Mouse (Mus musculus) neural tube, postnatal 0 days (tissue): Measurements from ENCODE around the gene Krtap3-3. TPM values are rescaled to one million over a fixed set of nuclear protein-coding genes. Genes with fewer than 3 reads are reported as not detected.

Experiments used
- polyA plus RNA-seq: library from polyadenylated mRNA; unstranded; fragments of >200 nt; fragmentation: Nextera tagmentation; extraction: Ambion mirVana; gene quantifications from 2 replicates; pipeline ENCODE4 v1.2.1, GENCODE M21; 2015

Krtap3-3 gene
- polyA plus RNA-seq, result not detected in 2 replicates

DNA sequence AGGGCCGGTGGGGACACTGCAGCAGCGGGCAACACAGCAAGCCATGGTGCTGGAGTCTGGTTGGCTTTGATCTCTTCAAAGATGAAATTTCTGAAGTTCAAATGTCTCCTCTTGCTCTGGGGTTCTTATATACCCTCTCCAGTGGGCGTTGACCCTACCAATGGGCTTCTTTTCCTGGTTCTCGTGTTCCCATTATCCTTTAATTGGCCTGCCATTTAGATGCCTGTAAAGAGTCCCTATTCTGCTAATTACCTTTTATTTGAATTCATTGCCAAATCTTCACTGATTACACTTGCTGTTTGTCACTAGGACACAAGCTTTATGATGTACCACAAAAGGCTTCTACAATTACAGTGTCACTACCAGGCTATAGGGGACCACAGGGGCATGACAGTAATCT, at the start of gene Krtap3-3:
Gene Krtap3-3, minus strand, starts transcription at position 101 of the 400 bp plus-strand sequence.

DNA sequence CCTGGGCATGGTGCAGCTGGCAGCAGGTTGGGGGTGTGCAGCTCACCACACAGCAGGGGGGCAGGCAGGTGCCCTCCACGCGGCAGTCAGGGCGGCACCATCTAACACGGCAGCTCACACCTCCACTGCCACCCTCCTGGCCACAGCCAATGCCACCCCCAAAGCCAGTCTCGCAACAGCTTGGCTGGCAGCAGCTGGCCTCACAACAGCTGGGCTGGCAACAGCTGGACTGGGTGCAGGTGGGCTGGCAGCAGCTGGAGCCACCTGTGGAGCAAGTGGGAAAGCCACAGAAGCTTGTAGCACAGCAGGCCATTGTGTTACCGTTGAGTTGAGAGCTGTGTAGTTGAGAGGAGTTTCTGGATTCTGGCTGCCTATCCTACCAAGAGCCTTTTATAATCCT, 47.1 kb upstream of the Krtap3-3 start, which contains the start of gene Krtap9-3:
Gene Krtap9-3, minus strand, starts transcription at position 364 of the 400 bp plus-strand sequence.

DNA sequence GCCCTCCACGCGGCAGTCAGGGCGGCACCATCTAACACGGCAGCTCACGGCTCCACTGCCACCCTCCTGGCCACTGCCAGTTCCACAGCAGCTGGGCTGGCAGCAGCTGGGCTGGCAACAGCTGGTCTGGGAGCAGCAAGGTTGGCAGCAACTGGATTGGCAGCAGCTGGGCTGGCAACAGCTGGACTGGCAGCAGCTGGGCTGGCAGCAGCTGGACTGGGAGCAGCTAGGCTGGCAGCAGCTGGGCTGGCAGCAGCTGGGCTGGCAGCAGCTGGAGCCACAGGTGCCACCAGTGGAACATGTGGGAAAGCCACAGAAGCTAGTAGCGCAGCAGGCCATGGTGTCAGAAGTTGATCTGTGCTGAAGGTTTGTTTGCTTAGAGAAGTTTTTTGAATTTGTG, 40.3 kb upstream of the Krtap3-3 start, which contains the start of gene Krtap1-3:
Gene Krtap1-3, minus strand, starts transcription at position 359 of the 400 bp plus-strand sequence.

DNA sequence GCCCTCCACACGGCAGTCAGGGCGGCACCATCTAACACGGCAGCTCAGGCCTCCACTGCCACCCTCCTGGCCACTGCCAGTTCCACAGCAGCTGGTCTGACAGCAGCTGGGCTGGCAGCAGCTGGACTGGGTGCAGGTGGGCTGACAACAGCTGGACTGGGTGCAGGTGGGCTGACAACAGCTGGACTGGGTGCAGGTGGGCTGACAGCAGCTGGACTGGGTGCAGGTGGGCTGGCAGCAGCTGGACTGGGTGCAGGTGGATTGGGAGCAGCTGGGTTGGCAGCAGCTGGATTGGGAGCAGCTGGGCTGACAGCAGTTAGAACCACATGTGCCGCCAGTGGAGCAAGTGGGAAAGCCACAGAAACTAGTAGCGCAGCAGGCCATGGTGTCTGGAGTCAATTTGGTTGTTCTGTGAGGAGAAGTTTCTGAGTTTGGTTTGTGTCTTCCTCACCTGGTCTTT, 32.6 kb upstream of the Krtap3-3 start, which contains the start of gene Krtap1-4:
Gene Krtap1-4, minus strand, starts transcription at position 410 of the 460 bp plus-strand sequence.

DNA sequence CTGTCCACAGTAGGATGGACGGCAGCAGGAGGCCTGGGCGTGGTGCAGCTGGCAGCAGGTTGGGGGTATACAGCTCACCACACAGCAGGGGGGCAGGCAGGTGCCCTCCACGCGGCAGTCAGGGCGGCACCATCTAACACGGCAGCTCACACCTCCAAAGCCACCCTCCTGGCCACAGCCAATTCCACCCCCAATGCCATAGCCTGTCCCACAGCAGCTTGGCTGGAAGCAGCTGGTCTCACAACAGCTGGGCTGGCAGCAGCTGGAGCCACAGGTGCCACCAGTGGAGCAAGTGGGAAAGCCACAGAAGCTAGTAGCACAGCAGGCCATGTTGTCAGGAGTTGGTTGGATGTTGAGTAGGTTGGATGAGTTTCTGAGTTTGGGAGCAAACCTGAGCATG, 30.0 kb upstream of the Krtap3-3 start, which contains the start of gene Krtap1-5:
Gene Krtap1-5, minus strand, starts transcription at position 381 of the 400 bp plus-strand sequence.

DNA sequence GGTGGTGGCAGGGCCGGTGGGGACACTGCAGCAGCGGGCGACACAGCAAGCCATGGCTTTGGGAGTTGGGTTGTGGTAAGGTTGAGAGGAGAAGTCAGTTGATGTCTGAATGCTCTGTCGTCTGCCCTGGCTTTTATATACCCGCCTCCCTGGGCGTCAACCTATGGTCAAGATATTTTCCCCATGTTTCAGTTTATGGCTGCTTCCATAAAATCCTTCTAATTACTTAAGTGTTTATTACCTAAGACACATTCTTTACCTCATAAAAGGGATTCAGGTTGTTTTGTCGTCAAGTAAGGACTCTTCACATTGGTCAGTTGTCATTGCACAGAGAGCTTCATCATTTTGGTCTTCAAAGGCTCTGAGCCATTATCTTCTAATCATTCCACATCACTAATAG, 15.9 kb upstream of the Krtap3-3 start, which contains the start of gene Krtap3-1:
Gene Krtap3-1, minus strand, starts transcription at position 101 of the 400 bp plus-strand sequence.

DNA sequence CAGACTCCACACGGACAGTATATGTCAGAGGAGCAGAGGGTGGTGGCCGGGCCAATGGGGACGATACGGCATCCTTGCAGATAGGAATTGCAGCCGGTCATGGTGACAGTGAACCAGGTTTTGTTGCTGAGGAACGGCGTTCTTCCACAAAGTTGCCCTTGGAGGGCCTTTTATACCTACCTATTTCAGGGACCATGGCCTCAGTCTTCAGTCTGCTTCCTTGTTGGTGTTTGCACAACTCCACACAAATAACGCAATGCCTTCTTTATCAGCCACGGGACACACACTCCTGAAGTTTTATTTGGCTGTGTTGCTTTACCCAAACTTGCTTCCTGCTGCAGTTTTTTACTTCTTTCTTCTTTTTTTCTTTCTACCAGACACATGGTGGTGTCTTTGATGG, 8.7 kb upstream of the Krtap3-3 start, which contains the start of gene Gm11939:
Gene Gm11939, minus strand, starts transcription at position 101 of the 400 bp plus-strand sequence.

DNA sequence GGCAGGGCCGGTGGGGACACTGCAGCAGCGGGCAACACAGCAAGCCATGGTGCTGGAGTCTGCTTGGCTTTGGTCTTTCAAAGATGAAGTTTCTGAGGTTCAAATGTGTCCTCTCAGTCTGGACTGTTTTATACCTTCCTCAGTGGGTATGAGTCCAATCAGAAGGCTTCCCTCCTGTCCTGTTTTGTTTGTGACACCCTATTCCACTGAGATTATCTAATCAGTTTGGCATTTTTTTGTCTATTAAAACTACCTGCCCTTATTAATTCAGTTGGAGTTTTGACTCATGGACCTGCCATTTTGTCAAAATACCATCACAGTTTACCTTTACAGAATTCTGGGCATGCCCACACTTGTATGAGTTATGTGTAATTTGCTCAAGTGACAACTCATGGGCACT, 6.1 kb upstream of the Krtap3-3 start, which contains the start of gene Krtap3-2:
Gene Krtap3-2, minus strand, starts transcription at position 101 of the 400 bp plus-strand sequence.

DNA sequence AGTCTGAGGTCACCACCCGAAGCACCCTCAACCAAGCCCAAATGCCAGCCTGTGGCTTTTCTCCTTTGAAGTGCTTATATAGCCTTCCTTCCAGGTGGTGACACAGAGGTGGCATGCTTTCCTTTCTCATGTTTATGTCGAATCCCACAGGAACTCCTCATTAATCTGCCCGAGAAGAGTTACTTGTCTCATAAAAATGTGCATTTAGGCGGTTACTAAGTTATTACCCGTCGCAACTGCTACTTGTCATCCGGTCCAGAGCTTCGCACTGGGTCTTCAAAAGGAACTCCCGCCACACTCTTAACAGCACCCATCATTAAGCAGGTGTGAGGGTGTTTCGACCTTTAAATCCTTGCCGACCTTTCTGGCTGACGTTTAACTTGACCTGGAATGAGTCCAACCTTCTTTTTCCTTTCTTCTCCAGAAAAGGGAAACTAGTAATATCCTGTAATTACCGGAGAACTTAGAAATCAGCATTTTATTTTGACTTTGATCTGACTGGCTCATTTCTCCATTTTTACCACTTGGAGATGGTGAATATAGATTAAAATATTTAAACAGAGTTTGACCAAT, 29.3 kb downstream of the Krtap3-3 start, which contains the start of gene Krt39:
Gene Krt39, minus strand, starts transcription at position 51 of the 573 bp plus-strand sequence.

Other genes with a start within 250 kb of the Krtap3-3 start
- 1.7 and 1.8 TPM in 2 replicates for gene Krt25, start 227.9 kb downstream of the Krtap3-3 start, polyA plus RNA-seq
- 0.30 and 0.69 TPM in 2 replicates for gene Krt26, start 212.9 kb downstream of the Krtap3-3 start, polyA plus RNA-seq
- gene Krt27, start 199.8 kb downstream of the Krtap3-3 start, polyA plus RNA-seq, result 0.43 and 0.71 TPM in 2 replicates
- 0.45 and 0.55 TPM in 2 replicates for gene Krt28, start 176.0 kb downstream of the Krtap3-3 start, polyA plus RNA-seq
- gene Krt10, start 161.5 kb downstream of the Krtap3-3 start, polyA plus RNA-seq, result 37.8 and 38.5 TPM in 2 replicates
- gene Krt12, start 128.6 kb downstream of the Krtap3-3 start, polyA plus RNA-seq, result 0.21 and 0.27 TPM in 2 replicates
- gene Krt20, start 112.7 kb downstream of the Krtap3-3 start, polyA plus RNA-seq, result 0.08 and 0.19 TPM in 2 replicates
- gene Krt23, start 57.7 kb downstream of the Krtap3-3 start, polyA plus RNA-seq, result 0.33 and 0.57 TPM in 2 replicates
- gene Krt39, start 29.5 kb downstream of the Krtap3-3 start, polyA plus RNA-seq, result not detected in 2 replicates
- gene Krt40, start 7.7 kb downstream of the Krtap3-3 start, polyA plus RNA-seq, result not detected in 2 replicates
- not detected in 2 replicates for gene Krtap3-2, start 6.0 kb upstream of the Krtap3-3 start, polyA plus RNA-seq
- gene Gm11939, start 8.6 kb upstream of the Krtap3-3 start, polyA plus RNA-seq, result not detected in 2 replicates
- not detected in 2 replicates for gene Krtap3-1, start 15.8 kb upstream of the Krtap3-3 start, polyA plus RNA-seq
- gene Krtap1-5, start 30.2 kb upstream of the Krtap3-3 start, polyA plus RNA-seq, result not detected in 2 replicates
- gene Krtap1-4, start 32.8 kb upstream of the Krtap3-3 start, polyA plus RNA-seq, result not detected in 2 replicates
- not detected in 2 replicates for gene Krtap1-3, start 40.5 kb upstream of the Krtap3-3 start, polyA plus RNA-seq
- gene Krtap9-3, start 47.2 kb upstream of the Krtap3-3 start, polyA plus RNA-seq, result not detected in 2 replicates
- not detected in 2 replicates for gene Gm11938, start 52.4 kb upstream of the Krtap3-3 start, polyA plus RNA-seq
- gene Gm11937, start 59.3 kb upstream of the Krtap3-3 start, polyA plus RNA-seq, result not detected in 2 replicates
- not detected in 2 replicates for gene Krtap2-4, start 64.0 kb upstream of the Krtap3-3 start, polyA plus RNA-seq
- gene Gm11562, start 69.6 kb upstream of the Krtap3-3 start, polyA plus RNA-seq, result not detected in 2 replicates
- not detected in 2 replicates for gene Krtap4-1, start 77.4 kb upstream of the Krtap3-3 start, polyA plus RNA-seq
- gene Krtap4-2, start 84.2 kb upstream of the Krtap3-3 start, polyA plus RNA-seq, result not detected in 2 replicates
- not detected in 2 replicates for gene Krtap4-7, start 93.2 kb upstream of the Krtap3-3 start, polyA plus RNA-seq
- not detected in 2 replicates for gene Gm11555, start 99.4 kb upstream of the Krtap3-3 start, polyA plus RNA-seq
- gene Gm11563, start 108.1 kb upstream of the Krtap3-3 start, polyA plus RNA-seq, result not detected in 2 replicates
- not detected in 2 replicates for gene Krtap4-6, start 115.1 kb upstream of the Krtap3-3 start, polyA plus RNA-seq
- gene Gm14190, start 139.9 kb upstream of the Krtap3-3 start, polyA plus RNA-seq, result not detected in 2 replicates
- not detected in 2 replicates for gene Gm14180, start 183.4 kb upstream of the Krtap3-3 start, polyA plus RNA-seq
- gene Gm11595, start 222.0 kb upstream of the Krtap3-3 start, polyA plus RNA-seq, result not detected in 2 replicates
- gene Krtap4-8, start 229.8 kb upstream of the Krtap3-3 start, polyA plus RNA-seq, result not detected in 2 replicates
- gene Krtap4-9, start 234.3 kb upstream of the Krtap3-3 start, polyA plus RNA-seq, result not detected in 2 replicates
- gene Gm11596, start 242.6 kb upstream of the Krtap3-3 start, polyA plus RNA-seq, result not detected in 2 replicates
- not detected in 2 replicates for gene Gm11569, start 248.1 kb upstream of the Krtap3-3 start, polyA plus RNA-seq